Mouse (Mus musculus): ENCODE results near the gene Cym.

Cym gene

GRCm38 (mm10) chr3:107162741-107163140 lies 58.8 kb downstream of the Cym start:
- no peak for DNase-seq (ENCODE audit: low spot score)

All from adipocyte (in vitro differentiated cells).